Comparison of ENCODE assay signal across 13 mouse cellular contexts in genomic region chr11:57566091-57567035, GRCm38 (mm10). TPM values are rescaled to one million over a fixed set of nuclear protein-coding genes. Genes with fewer than 3 reads are reported as not detected.
DNase-seq lines count a peak whose midpoint lies in the region; ATAC-seq and TF ChIP-seq lines count a peak whose summit lies in the region.
"Had no signal": no experiment of that assay in that cellular context is flagged by ENCODE, and none has a peak within 500 bp of the region (broad histone marks: within the 10 kb centered on the region; RNA-seq: fewer than 3 reads in every experiment).

No protein-coding gene starts in this region.

- no peak for TF ChIP-seq CTCF in E14TG2a.4 (conservative IDR thresholded peaks at IDR 0.05; ENCODE audit: low read length)

- H3K27me3 ChIP-seq in E14TG2a.4 (ENCODE audit: insufficient read depth, low read length), result no peaks in the 10 kb centered on the region
- no peaks in the 10 kb centered on the region for H3K27me3 ChIP-seq in forebrain, embryonic 16.5 days (replicated peaks; ENCODE audit: control insufficient read depth, insufficient read depth, low read length)
- peaks cover 13% of the 10 kb centered on the region for H3K27me3 ChIP-seq in midbrain, embryonic 13.5 days

- H3K9ac ChIP-seq in forebrain, embryonic 16.5 days (replicated peaks; ENCODE audit: low read depth, low read length), result peak overlapping the region; percentile 32; the same call in 1 of the 2 replicates
- H3K9ac ChIP-seq in midbrain, embryonic 13.5 days (replicated peaks), result no peak overlapping the region; the same call in 1 of the 2 replicates

- H3K36me3 ChIP-seq in E14TG2a.4 (ENCODE audit: insufficient read depth, low read length), result no peaks in the 10 kb centered on the region
- H3K36me3 ChIP-seq in forebrain, embryonic 16.5 days (ENCODE audit: control insufficient read depth, insufficient read depth), result no peaks in the 10 kb centered on the region
- no peaks in the 10 kb centered on the region for H3K36me3 ChIP-seq in midbrain, embryonic 13.5 days

- peaks cover 9% of the 10 kb centered on the region for H3K4me1 ChIP-seq in E14TG2a.4 (replicated peaks; ENCODE audit: low read depth, low read length)
- H3K4me1 ChIP-seq in forebrain, embryonic 16.5 days (replicated peaks; ENCODE audit: control insufficient read depth, insufficient read depth, low read length), result peaks cover 14% of the 10 kb centered on the region
- peaks cover 13% of the 10 kb centered on the region for H3K4me1 ChIP-seq in midbrain, embryonic 13.5 days (replicated peaks)

- peak overlapping the region; percentile 44 for H3K27ac ChIP-seq in forebrain, embryonic 16.5 days (ENCODE audit: low read length)
- H3K27ac ChIP-seq in midbrain, embryonic 13.5 days, result peak overlapping the region; percentile 48

- 0 out of 2 replicates have a peak overlapping the region, but pooled peaks have one; percentile 13 for H3K4me3 ChIP-seq in E14TG2a.4 (replicated peaks; ENCODE audit: low read length)
- no peak overlapping the region for H3K4me3 ChIP-seq in forebrain, embryonic 16.5 days (replicated peaks; ENCODE audit: low read length)
- H3K4me3 ChIP-seq in midbrain, embryonic 13.5 days (replicated peaks), result no peak overlapping the region

- H3K4me2 ChIP-seq in forebrain, embryonic 16.5 days (ENCODE audit: low read length), result no peak overlapping the region
- H3K4me2 ChIP-seq in midbrain, embryonic 13.5 days (replicated peaks), result peak overlapping the region; percentile 41

- peaks cover 29% of the 10 kb centered on the region for H3K9me3 ChIP-seq in E14TG2a.4 (ENCODE audit: low read length)
- peaks cover 5% of the 10 kb centered on the region for H3K9me3 ChIP-seq in forebrain, embryonic 16.5 days (ENCODE audit: control insufficient read depth, low read length)
- peaks cover 7% of the 10 kb centered on the region; the same call in 1 of the 2 replicates for H3K9me3 ChIP-seq in midbrain, embryonic 13.5 days

- 16% methylated on average over 18 of the region's 18 CpGs for WGBS in forebrain, embryonic 16.5 days
- 15% methylated on average over 18 of the region's 18 CpGs for WGBS in midbrain, embryonic 13.5 days

- ATAC-seq in forebrain, embryonic 16.5 days, result 0 out of 2 replicates have a peak, but pooled peaks have one; percentile 36
- ATAC-seq in midbrain, embryonic 13.5 days, result peak; percentile 74
- no peak for ATAC-seq in erythroblast, adult 5-6 weeks (replicated peaks; ENCODE audit: low FRiP score, poor library complexity, severe bottlenecking)

- DNase-seq in cerebellum, postnatal 10 days, result peak; percentile 62 to 69
- no peak for DNase-seq in cerebellum, adult 18-20 months
- no peak for DNase-seq in spleen, postnatal 14 days (ENCODE audit: low spot score in 2 of 2)
- DNase-seq in spleen, postnatal 10 days (ENCODE audit: low spot score in 2 of 2), result no peak
- DNase-seq: adrenal gland, postnatal 36 days; cerebellum, adult 11-12 months; kidney, adult 11 months; lung, adult 2 months; right cerebral cortex, postnatal 4 days had no signal

RNA-seq across cellular contexts. Expression of gene Mfap3, which starts 47.9 kb away (rescaled TPM):
- polyA plus RNA-seq in forebrain, embryonic 16.5 days (2015; fragmentation: Nextera tagmentation; extraction: Ambion mirVana), result 63.8 and 72.7 TPM in 2 replicates
- 60.4 and 63.4 TPM in 2 replicates for polyA plus RNA-seq in midbrain, embryonic 13.5 days (2015; fragmentation: Nextera tagmentation; extraction: Ambion mirVana)
- 10.8 and 12.5 TPM in 2 replicates for total RNA-seq in erythroblast, adult 5-6 weeks (2015; ENCODE audit: low replicate concordance)
- total RNA-seq in erythroblast, adult 5-6 weeks (2017; ENCODE audit: low replicate concordance), result 6.3 and 7.6 TPM in 2 replicates

RNA-seq across cellular contexts. Expression of gene Fam114a2, which starts 47.9 kb away (rescaled TPM):
- polyA plus RNA-seq in forebrain, embryonic 16.5 days (2015; fragmentation: Nextera tagmentation; extraction: Ambion mirVana), result 111 TPM in 2 replicates
- polyA plus RNA-seq in midbrain, embryonic 13.5 days (2015; fragmentation: Nextera tagmentation; extraction: Ambion mirVana), result 93.2 TPM in 2 replicates
- 28.4 and 29.5 TPM in 2 replicates for total RNA-seq in erythroblast, adult 5-6 weeks (2015; ENCODE audit: low replicate concordance)
- total RNA-seq in erythroblast, adult 5-6 weeks (2017; ENCODE audit: low replicate concordance), result 59.7 and 70.8 TPM in 2 replicates

Comparison
In these comparisons a context has a peak if more than half of its experiments do, and no peak if none do; other contexts are left out.
1. DNase-seq: peak in cerebellum, postnatal 10 days (2 of 2); none in cerebellum, adult 18-20 months (0 of 2), spleen, postnatal 14 days (0 of 2) and spleen, postnatal 10 days (0 of 2).